Mouse (Mus musculus): ENCODE data around the gene Cog5. TPM values are rescaled to one million over a fixed set of nuclear protein-coding genes. Genes with fewer than 3 reads are reported as not detected.
A peak's percentile ranks its signal among the peaks of the same experiment; 100 is the strongest.

Cog5 gene
- polyA plus RNA-seq, 1 experiment from 2014 or later, result 38.0 TPM

DNA sequence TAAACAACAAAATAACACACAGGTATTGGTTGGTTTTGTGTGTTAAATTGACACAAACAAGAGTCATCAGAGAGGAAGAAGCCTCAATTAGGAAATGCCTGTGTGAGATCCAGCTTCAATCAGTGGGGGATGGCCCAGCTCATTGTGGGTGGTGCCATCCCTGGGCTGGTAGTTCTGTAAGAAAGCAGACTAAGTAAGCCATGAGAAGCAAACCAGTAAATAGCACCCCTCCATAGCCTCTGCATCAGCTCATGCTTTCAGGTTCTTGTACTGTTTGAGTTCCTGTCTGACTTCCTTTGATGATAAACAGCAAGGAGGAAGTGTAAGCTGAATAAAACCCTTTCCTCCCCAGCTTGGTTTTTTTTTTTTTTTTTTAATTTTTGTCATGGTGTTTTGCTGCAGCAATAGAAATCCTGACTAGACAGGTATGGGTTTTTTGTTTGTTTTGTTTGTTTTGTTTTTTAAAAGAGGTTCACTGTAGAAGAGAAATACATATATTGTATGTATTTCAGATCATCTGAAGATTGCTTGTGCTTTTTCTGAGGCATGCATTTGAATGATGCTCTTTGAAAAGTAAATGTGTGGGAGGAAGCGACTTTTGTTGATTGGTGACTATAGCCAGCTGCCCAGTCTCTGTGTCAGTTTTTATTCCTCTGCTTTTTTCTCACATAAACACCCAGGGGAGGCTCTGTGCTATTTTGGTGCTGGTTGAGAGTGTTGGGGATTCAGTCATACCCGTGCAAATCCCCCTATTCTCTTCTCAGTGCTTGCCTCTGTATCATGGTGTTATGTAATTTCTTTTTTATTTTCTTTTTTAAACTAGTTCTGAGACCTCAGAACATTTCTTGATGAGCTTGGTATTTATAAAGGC, 101.5 kb downstream of the Cog5 start:
- 48% methylated on average over 2 of the region's 2 CpGs for WGBS
- no peaks in the 10 kb centered on the region for H3K4me1 ChIP-seq (replicated peaks; ENCODE audit: control insufficient read depth, insufficient read depth, low read length)

DNA sequence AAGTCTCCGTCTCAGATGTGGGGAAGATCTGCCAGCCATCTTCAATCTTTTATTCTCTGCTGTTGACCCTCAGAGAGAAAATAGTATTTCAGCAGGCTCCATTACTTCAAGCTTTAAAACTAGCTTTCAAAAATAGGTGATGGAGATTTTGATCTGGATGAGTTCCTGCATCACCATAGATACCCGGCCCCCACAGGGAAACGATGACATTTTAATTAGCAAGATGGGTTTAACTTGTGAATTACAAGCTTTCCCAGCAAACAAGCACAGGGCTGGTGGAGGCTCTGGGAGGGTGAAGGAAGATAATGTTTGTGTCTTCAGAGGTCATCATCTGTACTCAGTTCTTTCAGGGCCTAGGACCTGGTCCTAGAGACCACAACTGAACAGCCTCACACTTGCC, 118.9 kb downstream of the Cog5 start:
- H3K4me1 ChIP-seq (replicated peaks; ENCODE audit: control insufficient read depth, insufficient read depth, low read length), result no peaks in the 10 kb centered on the region
- WGBS, result 84% methylated on average over 3 of the region's 3 CpGs
- H3K9ac ChIP-seq, result no peak overlapping the region
- no peaks in the 10 kb centered on the region for H3K27me3 ChIP-seq (ENCODE audit: control insufficient read depth, insufficient read depth, low read length)
- no peak for DNase-seq (ENCODE audit: low spot score)
- no peak overlapping the region for H3K4me3 ChIP-seq (replicated peaks; ENCODE audit: low read length)
- H3K36me3 ChIP-seq (replicated peaks; ENCODE audit: control insufficient read depth, insufficient read depth), result no peaks in the 10 kb centered on the region
- no peaks in the 10 kb centered on the region for H3K9me3 ChIP-seq (ENCODE audit: control insufficient read depth, low read length)
- no peak overlapping the region for H3K4me2 ChIP-seq (replicated peaks)
- H3K27ac ChIP-seq, result no peak overlapping the region
- no peak for ATAC-seq (ENCODE audit: low FRiP score)

More for the DNA sequence above, 101.5 kb downstream of the Cog5 start:
- ATAC-seq (ENCODE audit: low FRiP score), result no peak
- Histone ChIP-seq H3K4me2 (replicated peaks) (no peak overlapping the region), H3K9ac (no peak overlapping the region), H3K36me3 (replicated peaks; ENCODE audit: control insufficient read depth, insufficient read depth) (no peaks in the 10 kb centered on the region), H3K27ac (no peak overlapping the region), H3K27me3 (ENCODE audit: control insufficient read depth, insufficient read depth, low read length) (no peaks in the 10 kb centered on the region), H3K4me3 (replicated peaks; ENCODE audit: low read length) (no peak overlapping the region), H3K9me3 (ENCODE audit: control insufficient read depth, low read length) (no peaks in the 10 kb centered on the region)
- no peak for DNase-seq (ENCODE audit: low spot score)

DNA sequence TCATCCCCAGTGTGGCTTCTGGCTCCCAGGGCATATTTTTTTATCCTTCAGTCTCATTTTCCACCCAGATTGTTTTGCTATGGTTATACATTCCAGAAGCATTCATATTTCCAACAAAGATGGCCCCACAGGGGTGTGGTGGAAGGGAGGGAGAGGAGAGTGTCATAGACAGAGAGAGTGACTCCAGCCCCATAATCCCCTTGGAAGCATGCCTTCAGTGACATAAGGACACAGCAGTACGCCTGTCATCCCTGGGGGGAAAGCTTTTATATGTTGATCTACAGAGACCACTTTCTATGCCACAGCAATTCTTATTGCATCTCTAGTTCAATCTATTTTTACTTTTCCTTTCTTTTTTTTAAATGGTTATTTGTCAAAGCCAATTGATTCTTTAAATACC, 129.6 kb downstream of the Cog5 start:
- DNase-seq (ENCODE audit: low spot score), result no peak
- Histone ChIP-seq H3K36me3 (replicated peaks; ENCODE audit: control insufficient read depth, insufficient read depth) (no peaks in the 10 kb centered on the region), H3K9me3 (ENCODE audit: control insufficient read depth, low read length) (no peaks in the 10 kb centered on the region), H3K4me1 (replicated peaks; ENCODE audit: control insufficient read depth, insufficient read depth, low read length) (no peaks in the 10 kb centered on the region), H3K27me3 (ENCODE audit: control insufficient read depth, insufficient read depth, low read length) (no peaks in the 10 kb centered on the region), H3K4me3 (replicated peaks; ENCODE audit: low read length) (no peak overlapping the region), H3K9ac (no peak overlapping the region), H3K27ac (no peak overlapping the region), H3K4me2 (replicated peaks) (no peak overlapping the region)
- ATAC-seq (ENCODE audit: low FRiP score), result no peak
- 61% methylated on average over 1 of the region's 1 CpGs for WGBS

DNA sequence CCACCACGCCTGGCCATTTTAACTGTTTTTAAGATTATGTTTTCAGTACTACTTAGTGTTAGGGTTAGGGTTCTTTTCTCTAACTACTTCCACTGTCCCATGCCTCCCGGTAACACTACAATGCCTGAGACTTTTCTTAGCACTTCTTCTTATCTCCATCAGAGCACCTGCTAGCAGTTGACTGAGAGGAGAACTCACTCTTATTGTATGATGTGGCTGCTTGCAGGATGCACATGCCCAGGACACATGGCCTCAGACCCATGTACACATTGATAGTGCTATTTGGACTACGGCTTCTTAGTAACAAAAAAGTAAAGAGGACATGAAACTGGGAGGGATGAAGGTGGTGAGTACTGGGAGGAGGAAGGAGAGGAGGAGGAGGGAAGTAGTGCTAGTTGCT, 133.9 kb downstream of the Cog5 start:
- H3K9me3 ChIP-seq (ENCODE audit: control insufficient read depth, low read length), result no peaks in the 10 kb centered on the region
- H3K4me3 ChIP-seq (replicated peaks; ENCODE audit: low read length), result no peak overlapping the region
- H3K27ac ChIP-seq, result no peak overlapping the region
- no peaks in the 10 kb centered on the region for H3K4me1 ChIP-seq (replicated peaks; ENCODE audit: control insufficient read depth, insufficient read depth, low read length)
- no peaks in the 10 kb centered on the region for H3K36me3 ChIP-seq (replicated peaks; ENCODE audit: control insufficient read depth, insufficient read depth)
- no peak overlapping the region for H3K9ac ChIP-seq
- no peak overlapping the region for H3K4me2 ChIP-seq (replicated peaks)
- WGBS, result 96% methylated on average over 3 of the region's 3 CpGs
- ATAC-seq (ENCODE audit: low FRiP score), result no peak
- H3K27me3 ChIP-seq (ENCODE audit: control insufficient read depth, insufficient read depth, low read length), result no peaks in the 10 kb centered on the region
- no peak for DNase-seq (ENCODE audit: low spot score)

DNA sequence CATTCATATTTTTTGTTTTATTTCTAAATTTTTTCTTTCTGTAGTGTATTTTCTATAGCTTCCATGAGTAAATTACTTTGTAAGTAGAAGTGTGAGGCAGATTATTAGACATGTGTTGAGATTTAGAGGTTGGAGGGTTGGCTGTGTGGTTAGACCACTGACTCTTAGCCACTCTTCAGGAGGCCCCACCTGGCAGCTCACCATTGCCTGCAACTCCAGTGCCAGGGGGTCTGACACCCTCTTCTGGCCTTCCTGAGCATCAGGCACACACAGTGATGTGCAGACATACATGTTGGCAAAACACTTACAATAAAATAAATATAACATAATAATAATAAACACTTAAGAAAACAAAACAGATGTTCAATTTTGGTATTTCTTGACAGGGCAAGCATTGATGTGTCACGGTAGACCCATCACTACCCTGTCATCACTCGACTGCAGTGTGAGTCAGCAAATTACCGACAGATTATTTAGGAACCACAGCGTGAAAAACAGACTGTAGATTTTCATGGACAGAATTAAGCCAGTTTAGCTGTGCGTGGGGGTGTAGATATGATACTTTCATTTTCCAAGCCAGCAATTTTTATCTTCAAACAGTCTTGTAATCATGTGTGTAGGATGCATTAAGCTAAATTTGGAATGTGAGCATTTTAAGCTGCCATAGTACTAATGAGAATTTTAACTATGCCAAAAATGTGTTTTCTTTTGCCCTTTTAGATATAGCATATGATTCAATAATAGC, 151.9 kb downstream of the Cog5 start:
- no peak for DNase-seq (ENCODE audit: low spot score)
- H3K27me3 ChIP-seq (ENCODE audit: control insufficient read depth, insufficient read depth, low read length), result no peaks in the 10 kb centered on the region
- ATAC-seq (ENCODE audit: low FRiP score), result no peak
- no peak overlapping the region for H3K4me3 ChIP-seq (replicated peaks; ENCODE audit: low read length)
- no peak overlapping the region for H3K4me2 ChIP-seq (replicated peaks)
- H3K9ac ChIP-seq, result no peak overlapping the region
- no peaks in the 10 kb centered on the region for H3K4me1 ChIP-seq (replicated peaks; ENCODE audit: control insufficient read depth, insufficient read depth, low read length)
- H3K9me3 ChIP-seq (ENCODE audit: control insufficient read depth, low read length), result no peaks in the 10 kb centered on the region
- H3K27ac ChIP-seq, result no peak overlapping the region
- WGBS, result 84% methylated on average over 5 of the region's 5 CpGs
- no peaks in the 10 kb centered on the region for H3K36me3 ChIP-seq (replicated peaks; ENCODE audit: control insufficient read depth, insufficient read depth)

DNA sequence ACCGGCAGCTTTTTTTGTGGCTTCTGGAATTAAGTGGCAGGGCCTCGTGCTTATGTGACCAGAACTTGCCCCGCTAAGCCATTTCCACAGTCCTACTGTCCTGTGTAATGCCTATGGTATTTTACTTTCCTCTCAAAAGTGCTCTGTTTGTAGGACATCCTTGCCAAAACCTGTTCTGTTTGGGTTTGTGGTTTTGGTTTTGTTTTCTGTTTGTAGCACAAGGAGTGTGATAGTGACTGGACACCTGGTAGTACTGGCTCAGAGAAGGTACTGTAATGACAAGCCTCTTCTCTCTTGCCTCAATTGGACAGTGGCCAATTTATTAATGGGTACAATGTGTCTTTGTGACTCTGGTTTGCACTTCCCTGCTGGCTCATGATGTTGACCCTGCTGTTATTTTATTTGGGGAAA, 163.4 kb downstream of the Cog5 start:
- H3K4me1 ChIP-seq (replicated peaks; ENCODE audit: control insufficient read depth, insufficient read depth, low read length), result 0 out of 2 replicates have a peak, but pooled peaks cover 2% of the 10 kb centered on the region
- H3K27ac ChIP-seq, result no peak overlapping the region
- peak; percentile 53; the same call in 1 of the 2 replicates for ATAC-seq (ENCODE audit: low FRiP score)
- H3K9me3 ChIP-seq (ENCODE audit: control insufficient read depth, low read length), result no peaks in the 10 kb centered on the region
- no peak for DNase-seq (ENCODE audit: low spot score)
- peaks cover 6% of the 10 kb centered on the region; the same call in 1 of the 2 replicates for H3K36me3 ChIP-seq (replicated peaks; ENCODE audit: control insufficient read depth, insufficient read depth)
- H3K4me3 ChIP-seq (replicated peaks; ENCODE audit: low read length), result no peak overlapping the region
- H3K9ac ChIP-seq, result no peak overlapping the region
- WGBS, result 91% methylated on average over 3 of the region's 3 CpGs
- H3K27me3 ChIP-seq (ENCODE audit: control insufficient read depth, insufficient read depth, low read length), result no peaks in the 10 kb centered on the region
- H3K4me2 ChIP-seq (replicated peaks), result no peak overlapping the region

DNA sequence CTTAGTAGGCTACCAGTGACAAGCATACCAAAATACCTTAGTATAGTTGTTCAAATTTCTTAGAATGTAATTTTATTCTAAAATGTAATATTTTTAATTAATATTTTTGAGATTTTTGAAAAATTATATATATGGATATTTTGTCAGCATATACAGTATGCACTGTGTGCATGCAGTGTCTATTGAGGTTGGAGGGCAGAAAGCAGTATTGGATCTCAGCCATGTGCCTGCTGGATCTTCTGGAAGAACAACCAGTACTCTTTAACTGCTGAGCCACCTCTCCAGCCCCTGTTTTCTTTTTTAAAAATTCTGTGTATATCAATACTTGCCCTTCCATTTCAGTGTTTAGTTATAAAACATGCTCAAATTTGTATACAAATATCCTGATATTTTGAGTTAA, 164.4 kb downstream of the Cog5 start:
- no peaks in the 10 kb centered on the region for H3K9me3 ChIP-seq (ENCODE audit: control insufficient read depth, low read length)
- no peaks in the 10 kb centered on the region for H3K27me3 ChIP-seq (ENCODE audit: control insufficient read depth, insufficient read depth, low read length)
- no peak overlapping the region for H3K4me3 ChIP-seq (replicated peaks; ENCODE audit: low read length)
- H3K9ac ChIP-seq, result no peak overlapping the region
- DNase-seq (ENCODE audit: low spot score) (no peak), ATAC-seq (ENCODE audit: low FRiP score) (no peak)
- peaks cover 6% of the 10 kb centered on the region; the same call in 1 of the 2 replicates for H3K36me3 ChIP-seq (replicated peaks; ENCODE audit: control insufficient read depth, insufficient read depth)
- no peak overlapping the region for H3K4me2 ChIP-seq (replicated peaks)
- 0 out of 2 replicates have a peak, but pooled peaks cover 2% of the 10 kb centered on the region for H3K4me1 ChIP-seq (replicated peaks; ENCODE audit: control insufficient read depth, insufficient read depth, low read length)
- H3K27ac ChIP-seq, result no peak overlapping the region

DNA sequence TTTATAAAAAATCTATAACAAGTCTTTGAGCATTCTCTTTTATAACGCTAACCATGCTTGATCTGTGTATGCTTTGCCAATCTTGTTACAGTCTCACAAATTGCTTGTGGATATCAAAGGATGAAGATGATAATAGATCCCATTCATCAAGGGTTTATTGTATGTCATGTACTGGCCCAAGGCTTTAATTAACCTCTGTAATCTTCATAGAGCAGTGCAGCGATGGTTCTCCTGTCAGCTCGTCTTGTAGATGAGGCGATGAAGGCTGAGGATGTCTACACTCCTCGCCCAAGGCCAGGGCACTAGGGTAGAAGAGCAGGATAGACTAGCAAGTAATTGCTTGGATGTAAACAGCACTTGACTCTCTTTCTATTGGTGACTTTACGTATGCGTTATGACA, 164.9 kb downstream of the Cog5 start:
- Histone ChIP-seq H3K9me3 (ENCODE audit: control insufficient read depth, low read length) (no peaks in the 10 kb centered on the region), H3K36me3 (replicated peaks; ENCODE audit: control insufficient read depth, insufficient read depth) (peaks cover 6% of the 10 kb centered on the region; the same call in 1 of the 2 replicates), H3K9ac (no peak overlapping the region), H3K27ac (no peak overlapping the region), H3K4me1 (replicated peaks; ENCODE audit: control insufficient read depth, insufficient read depth, low read length) (0 out of 2 replicates have a peak, but pooled peaks cover 2% of the 10 kb centered on the region), H3K4me3 (replicated peaks; ENCODE audit: low read length) (no peak overlapping the region), H3K27me3 (ENCODE audit: control insufficient read depth, insufficient read depth, low read length) (no peaks in the 10 kb centered on the region), H3K4me2 (replicated peaks) (no peak overlapping the region)
- DNase-seq (ENCODE audit: low spot score) (no peak), ATAC-seq (ENCODE audit: low FRiP score) (no peak)
- 64% methylated on average over 7 of the region's 7 CpGs for WGBS

DNA sequence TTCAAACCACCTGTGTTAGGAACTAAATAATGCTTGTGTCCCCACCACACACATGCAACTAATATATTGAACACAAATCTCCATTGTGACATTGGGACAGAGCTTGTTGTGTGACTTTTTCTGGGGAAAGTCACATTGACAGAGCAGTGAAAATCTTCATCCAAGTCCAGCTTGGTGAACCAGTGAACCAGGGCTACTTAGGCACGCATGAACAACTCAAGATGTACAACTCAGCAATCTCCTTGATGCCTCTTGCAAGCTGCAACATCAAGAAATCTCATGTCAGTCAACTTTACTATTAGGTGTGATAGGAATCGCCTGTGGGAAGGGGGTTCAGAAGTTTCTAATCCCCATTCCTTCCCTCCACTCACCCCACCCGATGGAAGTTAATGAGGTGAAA, 169.0 kb downstream of the Cog5 start:
- Histone ChIP-seq H3K4me1 (replicated peaks; ENCODE audit: control insufficient read depth, insufficient read depth, low read length) (no peaks in the 10 kb centered on the region), H3K4me2 (replicated peaks) (no peak overlapping the region), H3K9ac (no peak overlapping the region), H3K27ac (no peak overlapping the region), H3K36me3 (replicated peaks; ENCODE audit: control insufficient read depth, insufficient read depth) (peaks cover 6% of the 10 kb centered on the region; the same call in 1 of the 2 replicates), H3K27me3 (ENCODE audit: control insufficient read depth, insufficient read depth, low read length) (no peaks in the 10 kb centered on the region), H3K4me3 (replicated peaks; ENCODE audit: low read length) (no peak overlapping the region), H3K9me3 (ENCODE audit: control insufficient read depth, low read length) (no peaks in the 10 kb centered on the region)
- ATAC-seq (ENCODE audit: low FRiP score) (no peak), DNase-seq (ENCODE audit: low spot score) (no peak)
- WGBS, result 82% methylated on average over 3 of the region's 3 CpGs

Data from hindbrain, embryonic 14.5 days (tissue).